ENCODE assay signal across 7 mouse cellular contexts in genomic region chr19:3681310-3681934, GRCm38 (mm10). TPM values are rescaled to one million over a fixed set of nuclear protein-coding genes. Genes with fewer than 3 reads are reported as not detected.
DNase-seq lines count a peak whose midpoint lies in the region; ATAC-seq and TF ChIP-seq lines count a peak whose summit lies in the region.

No protein-coding gene starts in this region.

- H3K4me3 ChIP-seq in C2C12 (ENCODE audit: insufficient read depth, poor library complexity, severe bottlenecking): no peak overlapping the region
- no peak overlapping the region for H3K4me3 ChIP-seq in forebrain, embryonic 13.5 days

- WGBS in forebrain, embryonic 13.5 days: 40% methylated on average over 13 of the region's 13 CpGs

- 0 out of 2 replicates have a peak overlapping the region, but pooled peaks have one; percentile 10 for H3K9ac ChIP-seq in forebrain, embryonic 13.5 days

- H3K9me3 ChIP-seq in forebrain, embryonic 13.5 days (replicated peaks): no peaks in the 10 kb centered on the region

- peak; percentile 85 to 95 for DNase-seq in adrenal gland, adult (ENCODE audit: inconsistent age in 2 of 2, low spot score in 1 of 2)
- peak; percentile 91 to 92 for DNase-seq in heart, postnatal 14 days
- peak; percentile 85 to 91 for DNase-seq in kidney, postnatal 4 days
- DNase-seq in spleen, postnatal 4 days (ENCODE audit: low spot score in 2 of 2): no peak

- peak overlapping the region; percentile 37 for H3K27ac ChIP-seq in forebrain, embryonic 13.5 days

- no peaks in the 10 kb centered on the region for H3K36me3 ChIP-seq in C2C12 (ENCODE audit: control insufficient read depth, insufficient read depth)
- no peaks in the 10 kb centered on the region for H3K36me3 ChIP-seq in forebrain, embryonic 13.5 days (ENCODE audit: poor library complexity, severe bottlenecking)

- no peak overlapping the region for H3K4me2 ChIP-seq in forebrain, embryonic 13.5 days

- intact Hi-C loops in heart, postnatal 14 days (cut with DNase I): loop anchor here (5.0 to 10.0 kb wide), 2 partner anchors 39 to 357 kb away; partner anchors contain the start of gene Cpt1a

- TF ChIP-seq CTCF in C2C12 (IDR thresholded peaks at IDR 0.05; ENCODE audit: control insufficient read depth, insufficient read depth, insufficient read length): no peak

- peaks cover 86% of the 10 kb centered on the region for H3K79me2 ChIP-seq in C2C12 (ENCODE audit: control insufficient read depth, insufficient read depth)

- no peak overlapping the region for H3ac ChIP-seq in C2C12 (ENCODE audit: control insufficient read depth, insufficient read length, low read depth)

- H3K4me1 ChIP-seq in forebrain, embryonic 13.5 days: peaks cover 40% of the 10 kb centered on the region

- no peaks in the 10 kb centered on the region for H3K27me3 ChIP-seq in C2C12 (ENCODE audit: control insufficient read depth, insufficient read depth, insufficient read length)
- H3K27me3 ChIP-seq in forebrain, embryonic 13.5 days: no peaks in the 10 kb centered on the region

- peak; percentile 60 for ATAC-seq in forebrain, embryonic 13.5 days
- peak; percentile 51 for ATAC-seq in megakaryocyte-erythroid progenitor cell, adult 5-6 weeks (replicated peaks; ENCODE audit: low FRiP score, low TSS enrichment, poor library complexity, severe bottlenecking)

- peaks cover 45% of the 10 kb centered on the region for H3K79me3 ChIP-seq in C2C12 (ENCODE audit: low read depth)

TF ChIP-seq in C2C12, 6 proteins besides CTCF, POLR2A, EP300 and RAD21:
- no peak for TF ChIP-seq CEBPB (IDR thresholded peaks at IDR 0.05; ENCODE audit: low read depth)
- TF ChIP-seq USF1 (IDR thresholded peaks at IDR 0.05; ENCODE audit: low read depth): no peak
- peak; percentile 97 for TF ChIP-seq MYOD1 (IDR thresholded peaks at IDR 0.05; ENCODE audit: control insufficient read depth, insufficient read length, low read depth)
TF ChIP-seq in C2C12: peak in this region for 1.

RNA-seq across cellular contexts. Expression of gene Lrp5, which starts 4.9 kb away (rescaled TPM):
- polyA plus RNA-seq in C2C12 (2012; fragmentation: generic; extraction: Trizol): 33.8 TPM
- polyA plus RNA-seq in forebrain, embryonic 13.5 days (2015; fragmentation: Nextera tagmentation; extraction: Ambion mirVana): 2.0 and 2.2 TPM in 2 replicates
- 10 to 100 TPM; 47.8 to 52.8 TPM for total RNA-seq in heart, postnatal 14 days (2021)
- 7.9 and 10.2 TPM in 2 replicates for total RNA-seq in megakaryocyte-erythroid progenitor cell, adult 5-6 weeks (2014; fragmentation: Nextera tagmentation)
- total RNA-seq in megakaryocyte-erythroid progenitor cell, adult 5-6 weeks (2017): 4.3 and 5.4 TPM in 2 replicates

RNA-seq across cellular contexts. Expression of gene 1810055G02Rik, which starts 26.7 kb away (rescaled TPM):
- 61.9 TPM for polyA plus RNA-seq in C2C12 (2012; fragmentation: generic; extraction: Trizol)
- 27.8 and 32.6 TPM in 2 replicates for polyA plus RNA-seq in forebrain, embryonic 13.5 days (2015; fragmentation: Nextera tagmentation; extraction: Ambion mirVana)
- total RNA-seq in heart, postnatal 14 days (2021): 1 to 10 TPM; 8.9 TPM
- 24.0 and 24.9 TPM in 2 replicates for total RNA-seq in megakaryocyte-erythroid progenitor cell, adult 5-6 weeks (2014; fragmentation: Nextera tagmentation)
- total RNA-seq in megakaryocyte-erythroid progenitor cell, adult 5-6 weeks (2017): 3.2 and 9.0 TPM in 2 replicates

Comparison
In these comparisons a context has a peak if more than half of its experiments do, and no peak if none do; other contexts are left out.
1. DNase-seq: peak in adrenal gland, adult (2 of 2), heart, postnatal 14 days (2 of 2) and kidney, postnatal 4 days (2 of 2); none in spleen, postnatal 4 days (0 of 2).
2. RNA of gene Lrp5, which starts 4.9 kb away (total RNA-seq): 47.8 to 52.8 TPM in heart, postnatal 14 days; 4.3 to 10.2 TPM in megakaryocyte-erythroid progenitor cell, adult 5-6 weeks; every median in the first group is over 4 times any median in the second.